Mouse (Mus musculus) spleen, postnatal 4 days (tissue): ENCODE data around the gene Tas2r143.

ENCODE experiments used
- DNase-seq, 2 experiments: peaks; one replicate each; pipeline ENCODE4 v3.0.0; 2022; ENCODE audit warnings: low spot score in 2 of 2

Gene Tas2r143

DNA sequence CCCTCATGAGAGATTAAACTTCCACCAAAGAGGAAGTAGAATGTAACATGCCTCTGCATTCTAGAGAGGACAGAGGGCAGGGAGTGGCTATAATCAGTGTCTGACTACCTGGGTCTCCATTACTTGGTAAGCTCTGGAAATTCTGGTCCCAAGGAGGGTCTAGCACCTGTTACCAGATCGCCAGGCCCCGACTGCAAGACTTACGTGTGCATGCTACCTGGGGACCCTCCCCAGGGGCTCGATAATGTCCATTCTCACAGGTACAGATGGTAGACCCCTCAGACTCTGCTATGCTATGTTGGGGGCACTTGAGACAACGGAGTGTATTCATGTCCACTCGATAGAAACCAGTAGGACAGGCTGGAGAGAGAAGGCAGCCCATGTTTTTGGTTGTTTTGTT lies 34.8 kb upstream of the Tas2r143 start:
- peak in 1 of 2 experiments; percentile 50 for DNase-seq

DNA sequence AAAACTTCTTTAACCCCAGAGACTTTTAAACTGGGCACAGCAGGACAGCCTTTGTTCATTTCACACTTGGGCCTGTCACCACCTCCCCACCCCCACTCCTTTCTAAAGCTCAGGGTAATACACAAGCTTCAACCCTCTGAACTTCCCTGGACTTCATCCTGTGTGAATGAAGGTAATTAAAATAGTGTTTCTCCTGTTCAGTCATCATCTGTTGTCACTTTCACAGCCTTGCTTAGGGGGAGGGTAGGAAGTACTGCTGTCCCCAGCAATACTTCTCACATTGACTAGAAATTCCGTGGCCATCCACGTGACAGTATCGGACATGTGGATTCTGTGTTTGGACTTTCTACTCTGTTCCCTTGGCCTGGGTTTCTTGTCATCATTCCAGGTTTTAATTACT lies 30.2 kb upstream of the Tas2r143 start:
- DNase-seq = no peak

DNA sequence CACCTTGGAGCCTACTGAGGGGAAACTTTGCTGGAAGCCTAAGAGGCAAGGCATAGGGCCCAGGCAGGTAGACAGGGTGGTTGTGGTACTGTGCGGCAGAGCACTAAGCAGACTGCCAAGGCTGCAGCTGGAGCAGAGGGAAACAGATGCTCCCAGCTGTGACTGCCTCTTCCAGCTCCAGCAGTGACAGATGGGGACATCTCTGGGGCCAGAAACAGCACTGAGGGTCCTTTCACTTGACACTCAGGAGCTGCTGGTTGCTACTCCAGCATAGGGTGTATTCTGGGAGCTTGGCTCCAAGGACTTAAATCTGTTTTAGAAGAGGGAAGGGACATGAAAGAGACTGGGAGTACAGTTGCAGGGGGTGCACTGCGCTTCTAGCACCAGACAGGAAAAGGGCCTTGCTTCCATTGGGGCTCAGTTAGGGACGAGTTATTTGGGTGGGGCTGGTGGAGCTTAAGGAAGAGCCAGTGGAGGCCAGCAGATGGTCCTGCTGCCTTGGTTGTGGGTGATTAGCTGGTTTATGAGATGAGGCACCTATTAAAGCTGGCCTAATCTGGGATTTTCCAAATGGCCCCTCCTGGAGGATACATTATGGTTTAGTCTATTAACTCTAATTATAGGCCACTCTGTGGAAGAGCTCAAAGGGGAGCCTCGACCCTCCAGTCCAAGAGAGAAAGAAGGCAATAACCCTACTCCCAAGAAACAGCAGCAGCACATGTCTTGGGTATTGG lies 29.2 kb upstream of the Tas2r143 start:
- DNase-seq = peak in 1 of 2 experiments; percentile 42

DNA sequence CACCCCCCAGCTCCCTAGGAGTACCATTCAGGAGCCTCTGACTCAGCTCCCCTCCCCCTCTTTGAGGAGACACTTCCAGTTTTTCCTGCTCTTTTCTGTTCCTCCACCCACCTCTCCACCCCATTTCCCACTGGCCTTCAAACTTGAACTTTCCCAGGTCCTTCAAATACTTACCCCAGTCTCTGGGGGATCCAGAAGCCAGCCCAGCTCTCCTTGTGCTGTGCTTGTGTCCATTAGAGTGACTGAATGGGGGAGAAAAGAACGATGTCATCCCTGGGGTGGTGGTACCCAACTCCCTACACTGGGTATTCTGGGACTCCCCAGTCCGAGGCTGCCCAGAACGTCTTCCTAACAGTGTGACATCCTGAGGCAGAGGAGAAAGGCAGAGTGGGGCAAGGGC lies 28.0 kb upstream of the Tas2r143 start:
- no peak for DNase-seq

DNA sequence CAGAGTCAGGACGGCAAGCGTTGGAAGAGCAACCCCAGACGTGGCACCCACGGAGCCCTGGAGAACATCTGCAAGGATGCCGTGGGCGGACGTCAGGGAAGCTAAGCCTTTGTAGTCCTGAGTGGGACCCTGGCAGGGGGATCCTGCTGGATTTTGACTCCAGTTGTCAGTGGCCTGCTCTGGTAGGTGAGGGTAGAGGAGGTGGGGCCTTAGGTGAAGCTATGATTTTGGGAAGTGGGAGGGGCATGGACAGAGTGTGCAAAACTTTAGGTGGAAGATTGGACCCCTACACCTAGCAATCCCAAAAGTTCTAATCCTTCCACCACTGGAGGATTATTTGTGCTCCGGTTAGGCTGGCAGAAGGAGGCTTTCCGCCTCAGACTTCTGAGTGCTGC lies 27.6 kb upstream of the Tas2r143 start:
- no peak for DNase-seq

DNA sequence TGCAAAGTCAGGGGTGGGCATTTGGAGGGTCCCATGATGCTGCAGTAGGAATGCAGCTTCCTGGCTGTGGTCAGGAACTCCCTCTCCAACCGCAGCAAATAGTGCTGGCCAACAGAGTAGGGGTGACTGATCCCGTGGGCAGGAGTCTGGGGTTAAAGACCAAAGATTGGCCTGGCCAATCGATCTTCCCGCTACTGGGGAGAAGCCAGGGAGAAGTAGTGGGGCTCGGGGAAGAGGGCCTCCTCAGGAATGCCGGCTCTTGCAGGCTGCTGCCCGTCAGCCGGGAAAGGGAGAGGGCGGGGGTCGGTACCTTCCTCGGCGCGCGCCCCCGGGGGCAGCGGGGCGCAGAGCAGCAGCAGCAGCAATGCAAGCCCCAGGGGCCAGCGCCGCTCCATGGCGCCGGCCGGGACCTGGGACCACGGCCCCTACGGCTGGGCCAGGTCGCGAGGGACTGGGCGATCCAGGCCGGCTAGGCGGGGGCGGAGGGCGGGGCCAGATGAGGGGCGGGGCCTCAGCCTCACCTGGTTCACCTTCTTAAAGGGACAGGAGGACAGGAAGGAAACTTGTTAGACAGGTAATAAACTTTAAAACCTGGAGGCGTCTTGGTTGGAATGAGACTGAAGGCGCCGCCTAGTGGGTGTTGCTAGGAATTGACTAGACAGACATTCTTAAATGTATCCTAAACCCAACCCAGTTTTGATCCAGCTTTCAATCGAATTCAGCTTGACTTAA lies 27.1 kb upstream of the Tas2r143 start, which contains the start of gene Epha1:
Gene Epha1 (minus strand): TSS at position 453 of the 732 bp plus-strand sequence.
- peak; percentile 45 to 79 for DNase-seq

DNA sequence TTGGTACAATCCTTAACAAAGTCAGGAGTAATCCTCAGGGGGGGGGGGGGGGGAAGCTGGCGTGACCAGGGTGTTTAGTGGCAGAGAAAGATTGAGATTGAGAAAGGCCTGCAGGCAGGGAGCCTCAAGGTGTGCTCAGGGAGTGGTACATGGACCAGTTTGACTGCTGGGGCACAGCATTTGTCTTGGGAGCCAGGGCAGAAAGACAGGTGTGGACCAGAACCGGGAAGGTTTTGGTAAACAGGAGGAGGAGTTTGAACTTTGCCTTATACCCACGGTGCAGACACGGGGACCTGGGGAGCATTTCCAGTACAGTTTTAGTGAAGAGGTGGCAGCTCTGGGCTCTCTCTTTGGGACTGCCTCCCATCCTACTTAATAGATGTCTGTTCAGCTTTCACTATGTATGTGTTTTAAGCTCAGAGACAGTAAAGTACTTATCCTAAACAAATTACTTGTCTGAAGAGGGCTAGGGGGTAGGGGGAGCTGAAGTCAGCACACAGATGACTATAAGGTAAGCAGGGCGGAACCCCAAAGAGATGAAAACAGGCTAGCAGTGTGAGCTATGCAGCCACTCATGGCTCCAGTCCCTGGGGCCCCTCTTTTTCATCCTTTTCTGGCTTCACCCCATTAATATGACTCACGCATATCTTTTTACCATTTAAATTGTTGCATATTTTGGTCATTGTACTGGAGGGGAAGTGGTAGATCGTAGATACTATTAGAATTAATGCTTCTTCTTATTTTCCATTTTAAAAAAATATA lies 26.2 kb upstream of the Tas2r143 start:
- no peak for DNase-seq

DNA sequence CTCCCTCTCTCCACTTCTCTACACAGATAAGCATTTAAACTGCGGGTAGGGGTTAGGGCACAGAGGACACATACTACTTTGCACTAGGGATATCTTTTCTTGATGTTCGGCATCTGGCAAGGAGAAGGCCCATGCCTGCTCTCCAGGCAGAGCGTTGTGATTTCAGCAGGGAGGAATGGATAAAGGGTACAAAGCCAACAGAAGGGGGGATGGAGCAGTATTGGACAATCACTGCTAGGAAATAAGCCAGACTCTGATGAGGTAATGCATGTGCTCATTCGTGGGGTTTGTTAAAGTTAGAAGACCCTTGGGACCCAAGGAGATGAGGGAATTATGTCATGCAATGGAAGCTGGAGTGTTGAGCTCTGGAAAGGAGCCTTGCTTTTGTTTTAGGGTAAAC lies 25.3 kb upstream of the Tas2r143 start:
- DNase-seq = no peak

DNA sequence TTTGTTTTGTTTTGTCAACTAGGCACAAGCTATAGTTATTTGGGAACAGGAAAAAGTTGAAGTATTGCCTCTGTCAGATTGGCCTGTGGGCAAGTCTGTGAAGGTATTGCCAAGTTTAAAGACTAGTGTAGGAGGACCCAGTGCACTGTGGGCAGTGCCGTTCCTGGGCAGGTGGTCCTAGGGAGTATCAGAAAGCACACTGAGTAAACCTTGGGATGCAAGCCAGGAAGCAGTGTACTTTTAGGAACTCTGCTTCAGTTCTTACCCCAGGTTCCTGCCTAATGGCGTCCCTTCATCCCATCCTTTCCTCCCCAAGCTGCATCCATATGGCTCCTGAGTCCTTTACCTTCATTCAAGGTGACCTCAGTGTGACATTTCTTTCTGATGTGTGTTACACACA lies 24.9 kb upstream of the Tas2r143 start:
- no peak for DNase-seq

DNA sequence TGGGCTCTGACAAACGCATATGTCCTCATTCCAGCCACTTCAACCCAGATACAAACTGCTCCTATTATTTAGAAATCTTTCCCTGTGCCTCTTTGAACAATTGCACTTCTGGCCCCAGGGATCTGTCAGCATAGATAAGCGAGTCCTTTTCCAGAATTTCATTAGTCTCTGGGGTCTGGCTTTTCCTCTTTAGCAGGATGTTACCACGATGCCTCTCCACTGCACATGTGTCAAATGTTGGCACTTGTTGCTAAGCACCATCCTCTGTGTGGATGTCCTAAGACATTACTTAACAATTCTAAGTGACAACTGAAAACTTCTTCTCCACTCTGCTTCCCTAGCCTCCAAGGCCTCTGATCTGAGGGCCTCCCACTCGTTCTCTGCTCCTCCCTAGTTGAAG lies 24.0 kb upstream of the Tas2r143 start:
- DNase-seq = no peak

DNA sequence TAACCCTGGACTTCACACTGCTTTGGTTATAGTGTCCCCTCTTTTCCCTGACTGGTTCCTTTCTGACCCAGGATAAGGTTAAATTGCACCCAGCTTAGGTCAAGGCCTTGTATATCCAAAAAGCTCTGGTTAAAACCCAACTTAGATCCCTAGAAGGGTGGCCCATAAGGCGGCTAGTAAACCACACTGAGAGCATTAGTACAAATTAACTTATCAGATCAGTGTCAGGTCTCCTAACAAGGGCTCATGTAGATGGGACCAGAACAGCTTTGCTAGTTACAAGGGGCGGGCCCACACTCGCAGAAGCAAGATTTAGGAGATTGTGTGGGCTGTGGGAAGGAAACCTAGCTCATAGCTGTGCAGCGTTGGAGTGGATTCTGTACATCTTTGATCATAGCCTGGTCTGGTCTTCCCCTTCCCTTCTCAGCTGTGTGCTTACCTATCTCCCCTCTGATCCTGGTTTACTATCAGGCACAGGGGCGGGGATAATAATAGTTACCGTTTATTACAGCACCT lies 23.5 kb upstream of the Tas2r143 start:
- DNase-seq = no peak

DNA sequence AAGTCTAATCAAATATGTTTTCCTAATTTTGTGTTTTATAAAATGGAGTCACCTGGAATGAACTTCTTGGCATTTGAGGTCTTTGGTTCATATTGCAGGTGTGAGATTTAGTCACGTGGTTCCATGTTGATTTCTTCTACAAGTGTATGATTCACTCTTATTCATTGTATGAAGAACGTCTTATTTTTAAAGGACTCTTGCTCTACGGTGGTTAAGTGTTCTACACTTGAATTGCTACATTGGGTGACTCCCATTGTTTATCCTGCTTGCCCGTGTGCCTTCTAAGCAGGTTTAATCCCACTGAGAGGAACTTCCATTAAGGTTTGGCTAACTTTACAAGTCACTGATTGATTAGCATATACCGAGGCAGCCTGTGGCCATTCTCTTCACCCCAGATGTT lies 22.8 kb upstream of the Tas2r143 start:
- no peak for DNase-seq

DNA sequence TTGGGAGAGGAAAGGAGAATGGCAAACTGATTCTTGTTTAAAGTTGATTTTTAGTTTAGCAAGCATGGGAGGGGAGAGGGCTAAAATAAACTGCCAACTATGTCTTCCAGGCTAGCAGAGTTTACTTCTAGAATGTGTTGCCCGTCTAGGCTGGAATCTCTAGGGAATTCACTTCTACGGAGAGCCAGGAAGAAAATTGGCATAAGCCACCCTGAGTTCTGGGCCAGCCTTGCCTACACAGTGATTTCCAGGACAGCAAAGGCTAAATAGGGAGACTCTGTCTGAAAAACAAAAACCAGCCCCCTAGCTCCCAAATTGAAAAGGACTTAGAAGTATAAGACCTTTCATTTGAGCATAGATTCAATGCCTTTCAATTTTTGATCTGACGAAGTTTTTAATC lies 20.5 kb upstream of the Tas2r143 start:
- DNase-seq = no peak

DNA sequence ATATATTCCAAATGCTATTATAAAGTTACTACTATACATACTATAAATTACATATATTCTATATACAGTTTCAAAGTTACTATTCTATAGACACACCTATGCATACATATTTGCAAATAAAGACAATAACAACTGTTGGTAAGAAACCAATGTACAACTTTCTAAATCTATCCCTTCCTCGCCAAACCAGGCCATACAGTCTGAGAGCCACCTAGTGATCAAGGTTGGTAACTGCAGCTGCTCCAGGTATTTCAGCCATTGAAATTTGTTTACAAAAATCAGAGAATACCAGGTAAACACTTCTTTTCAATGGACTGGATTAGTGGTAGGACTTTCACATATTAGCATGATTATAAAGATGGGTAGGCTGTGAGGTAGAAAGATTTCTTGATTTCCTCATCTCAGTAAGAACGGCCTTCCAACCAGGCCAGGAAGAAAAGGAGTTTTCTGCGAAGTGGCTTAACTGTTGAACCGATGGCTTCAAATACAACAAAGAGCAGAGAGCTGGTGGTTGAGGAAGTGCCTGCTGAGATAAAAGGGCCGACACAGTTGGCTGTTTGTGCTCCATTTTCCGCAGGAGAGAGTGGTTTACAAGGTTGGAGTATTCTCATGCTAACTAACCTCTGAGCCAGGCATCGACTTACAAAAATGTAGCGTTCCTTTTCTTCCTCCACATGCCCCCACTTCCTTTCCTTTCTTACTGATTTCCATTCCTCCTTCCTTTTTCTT lies 19.5 kb upstream of the Tas2r143 start:
- DNase-seq = no peak

DNA sequence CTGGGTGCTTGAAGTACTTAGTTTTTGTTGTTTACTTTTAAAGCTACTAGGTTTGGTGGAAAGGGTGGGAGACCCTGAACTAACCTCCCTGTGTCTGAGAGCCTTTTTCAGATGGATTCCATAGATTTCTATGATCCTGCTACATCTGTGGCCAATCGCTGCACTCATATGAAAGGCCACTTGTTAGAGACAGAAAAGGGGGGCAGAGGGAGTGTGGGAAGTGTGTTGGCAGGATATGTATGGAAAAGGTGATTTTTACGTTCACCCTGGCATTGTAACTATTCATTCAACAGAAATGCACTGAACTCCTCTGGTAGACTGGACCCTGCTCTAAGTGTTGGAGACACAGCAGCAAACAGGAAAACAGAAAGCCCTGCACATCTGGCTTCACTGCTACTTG lies 18.8 kb upstream of the Tas2r143 start:
- no peak for DNase-seq

DNA sequence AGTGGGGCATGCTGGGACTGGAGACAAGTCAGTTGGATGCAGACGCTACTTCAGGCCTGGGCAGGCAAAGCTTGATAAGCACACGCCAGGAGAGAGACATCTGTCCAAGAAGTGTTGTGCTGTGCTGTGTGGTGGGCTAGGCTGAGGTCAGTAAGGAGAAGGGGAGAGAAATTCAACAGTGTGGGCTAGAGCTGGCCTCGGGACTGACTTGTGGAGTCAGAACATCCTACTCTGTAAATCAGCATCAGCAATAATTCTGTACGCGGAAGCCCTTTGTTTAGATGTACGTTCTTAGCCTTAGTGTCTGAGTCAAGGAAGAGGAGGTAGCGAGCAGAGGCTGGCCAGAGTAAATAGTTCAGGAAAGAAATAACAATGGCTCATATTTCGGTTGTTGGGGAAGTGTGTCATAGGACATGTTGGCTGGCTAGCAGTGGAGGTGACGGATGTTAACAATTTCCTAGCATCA lies 18.1 kb upstream of the Tas2r143 start:
- no peak for DNase-seq

DNA sequence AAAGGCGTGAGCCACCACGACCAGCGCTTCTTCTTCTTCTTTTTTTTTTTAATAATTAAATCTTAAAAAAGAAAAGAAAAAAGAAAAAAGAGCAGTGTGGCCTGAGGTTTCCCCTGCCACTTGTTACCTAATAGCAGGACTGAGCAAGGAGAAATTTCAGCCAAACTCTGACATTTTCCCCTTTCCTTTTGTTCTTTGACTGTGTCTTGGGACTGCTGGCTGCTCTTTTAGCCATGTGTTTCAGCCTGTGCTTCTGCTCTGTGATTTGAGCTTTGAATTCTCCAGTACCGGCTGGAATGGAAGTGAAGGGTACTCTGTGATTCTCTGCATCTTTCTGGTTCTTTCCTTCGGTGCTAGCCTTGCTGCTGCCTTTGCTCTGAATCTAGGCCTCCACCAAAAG lies 16.7 kb upstream of the Tas2r143 start:
- DNase-seq = no peak

DNA sequence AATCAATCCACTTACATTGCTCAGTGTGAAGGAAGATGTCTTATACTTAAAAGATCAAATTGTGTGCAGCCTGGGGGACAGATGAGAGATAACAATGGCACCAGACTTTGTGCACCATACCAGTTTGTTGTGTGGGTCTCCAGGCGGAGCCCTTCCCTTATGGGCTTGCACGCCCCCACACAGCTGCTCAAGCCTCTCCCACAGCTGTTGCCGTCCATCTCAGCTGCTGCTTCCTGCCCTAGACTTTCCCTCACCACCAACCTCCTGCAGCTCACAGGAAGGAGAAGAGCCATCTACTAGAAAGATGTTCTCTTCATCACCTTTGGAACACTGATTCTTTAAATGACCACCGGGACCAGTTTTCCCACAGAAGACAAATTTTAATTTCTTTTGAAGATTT lies 14.4 kb upstream of the Tas2r143 start:
- DNase-seq = no peak

DNA sequence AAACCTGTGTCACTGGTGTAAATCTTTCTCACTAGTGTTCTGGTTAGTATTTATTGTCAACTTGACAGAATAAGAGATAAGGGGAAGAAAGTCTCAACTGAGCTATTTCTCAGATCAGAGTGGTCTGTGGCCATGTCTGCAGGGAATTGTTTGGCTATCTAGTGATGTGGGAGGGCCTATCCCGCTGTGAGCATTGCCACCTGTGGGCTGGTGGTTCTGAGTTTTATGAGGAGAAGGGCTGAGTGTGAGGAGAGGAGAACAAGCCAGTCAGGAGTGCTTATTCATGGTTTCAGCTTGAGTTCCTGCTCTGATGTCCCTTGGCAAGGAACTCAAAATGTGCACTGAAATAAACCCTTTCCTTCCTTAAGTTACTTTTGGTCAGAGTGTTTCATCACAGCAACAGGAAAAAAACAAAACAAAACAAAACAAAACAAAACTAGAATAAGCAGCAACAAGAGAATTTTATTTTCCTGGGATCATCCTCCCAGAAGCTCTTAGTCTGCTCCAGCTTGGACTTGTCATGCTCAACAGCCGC lies 8.2 kb upstream of the Tas2r143 start:
- no peak for DNase-seq

DNA sequence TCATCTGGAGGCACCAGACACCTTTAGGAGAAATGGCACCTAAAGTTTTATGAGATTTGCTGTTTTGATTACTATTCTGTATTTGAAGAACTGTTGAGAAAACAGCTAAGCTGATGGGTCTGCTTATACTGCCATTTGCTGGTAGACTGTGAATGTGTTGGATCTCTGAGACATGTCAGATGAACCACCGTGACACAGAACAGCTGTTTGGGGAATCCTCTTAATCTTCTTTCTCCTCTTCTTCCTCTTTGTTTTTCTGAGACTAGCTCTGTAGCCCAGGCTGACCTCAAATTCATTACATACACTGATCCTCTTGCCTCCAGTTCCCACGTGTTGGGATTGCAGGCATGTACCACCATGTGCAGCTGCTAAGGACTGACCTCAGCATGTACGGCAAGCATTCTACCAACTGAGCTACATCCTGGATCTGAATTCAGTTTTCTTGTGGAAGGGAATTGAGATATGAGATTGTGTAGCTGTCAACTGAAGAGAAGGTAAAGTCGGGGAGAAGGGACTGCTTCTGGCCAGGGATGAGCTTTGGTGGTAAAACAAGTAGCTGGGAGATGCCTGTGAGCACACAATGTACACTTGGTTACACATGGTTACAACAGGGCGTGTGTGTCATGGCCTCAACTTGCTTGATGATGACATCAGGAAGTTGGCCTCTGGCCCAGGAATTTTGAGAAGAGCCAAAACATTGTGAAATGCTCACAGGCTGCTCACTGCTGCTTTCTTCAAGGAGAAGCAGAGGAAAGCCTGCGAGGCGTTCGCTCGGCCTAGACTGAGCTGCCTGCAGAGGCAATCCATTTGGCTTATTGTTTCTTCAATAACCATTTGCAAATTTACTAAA lies 3.9 kb upstream of the Tas2r143 start:
- peak; percentile 44 to 65 for DNase-seq
